Mouse (Mus musculus) cerebellum, postnatal 36 days (tissue): Measurements from ENCODE around the gene Sim2.

Experiments used
- DNase-seq, 2 experiments: peaks; one replicate each; pipeline ENCODE4 v3.0.0; 2021 to 2022; ENCODE audit warnings: mixed read lengths in 2 of 2

Gene Sim2

DNA sequence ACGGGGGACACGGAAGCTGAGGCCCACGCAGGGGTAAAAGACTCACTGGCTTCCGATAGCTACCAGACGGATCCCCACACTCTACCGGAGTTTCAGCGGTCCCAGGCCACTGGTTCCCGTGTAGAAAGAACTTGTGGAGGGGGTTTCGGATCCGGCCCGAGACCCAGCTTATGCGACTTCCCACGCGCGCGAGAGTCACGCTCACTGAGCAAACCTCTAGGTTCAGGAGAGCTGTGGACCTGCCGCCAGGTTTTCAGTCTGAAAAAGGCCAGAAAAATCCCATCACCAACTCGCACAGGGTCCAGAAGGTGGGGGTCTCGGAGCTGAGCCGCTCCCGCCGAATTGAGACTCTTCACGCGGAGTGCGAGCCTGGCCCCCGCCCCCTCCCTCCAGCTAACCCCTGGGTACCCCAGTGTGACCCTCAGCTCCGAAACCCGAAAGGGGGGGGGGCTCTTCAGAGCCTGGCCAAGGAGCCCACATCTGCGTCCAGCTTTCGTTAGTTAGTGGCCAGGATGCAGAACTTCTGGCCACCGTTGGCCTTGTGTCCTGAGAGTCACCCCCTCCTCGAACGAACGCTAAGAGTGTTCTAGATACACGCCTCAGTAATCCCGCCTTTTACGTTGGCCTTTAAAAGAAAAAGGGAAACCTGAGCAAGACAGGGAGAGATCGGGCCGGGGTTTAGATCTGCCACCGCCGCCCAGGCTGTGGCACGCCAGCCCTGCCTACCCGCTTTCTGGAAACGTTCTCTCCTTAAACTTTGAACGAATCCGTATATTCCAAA, 5.5 kb upstream of the Sim2 start:
- no peak for DNase-seq

- DNase-seq = no peak
Measured at GRCm38 (mm10) chr16:94079856-94080555, 4.7 kb upstream of the Sim2 start.

DNA sequence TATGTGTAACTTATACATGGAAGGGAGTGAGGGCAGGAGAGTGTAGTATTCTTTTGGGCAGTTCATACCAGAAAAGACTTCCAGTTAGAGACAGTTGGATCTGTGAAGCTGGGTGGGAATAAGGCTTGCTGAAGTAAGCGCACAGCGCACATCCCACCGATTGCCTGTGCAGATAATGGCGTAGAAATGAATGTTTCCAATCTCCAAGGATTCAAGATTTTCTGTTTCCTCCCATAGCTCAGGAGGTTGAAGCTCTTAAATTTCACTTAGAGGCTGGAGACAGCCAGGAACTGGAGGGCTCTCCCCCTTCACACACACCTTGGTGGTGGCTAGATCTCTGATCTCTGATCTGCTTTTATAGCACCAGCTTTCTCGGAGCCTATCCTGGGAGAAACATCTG, 3.1 kb upstream of the Sim2 start:
- DNase-seq = no peak

- DNase-seq = no peak
Measured at GRCm38 (mm10) chr16:94081996-94082708, 2.6 kb upstream of the Sim2 start.

DNA sequence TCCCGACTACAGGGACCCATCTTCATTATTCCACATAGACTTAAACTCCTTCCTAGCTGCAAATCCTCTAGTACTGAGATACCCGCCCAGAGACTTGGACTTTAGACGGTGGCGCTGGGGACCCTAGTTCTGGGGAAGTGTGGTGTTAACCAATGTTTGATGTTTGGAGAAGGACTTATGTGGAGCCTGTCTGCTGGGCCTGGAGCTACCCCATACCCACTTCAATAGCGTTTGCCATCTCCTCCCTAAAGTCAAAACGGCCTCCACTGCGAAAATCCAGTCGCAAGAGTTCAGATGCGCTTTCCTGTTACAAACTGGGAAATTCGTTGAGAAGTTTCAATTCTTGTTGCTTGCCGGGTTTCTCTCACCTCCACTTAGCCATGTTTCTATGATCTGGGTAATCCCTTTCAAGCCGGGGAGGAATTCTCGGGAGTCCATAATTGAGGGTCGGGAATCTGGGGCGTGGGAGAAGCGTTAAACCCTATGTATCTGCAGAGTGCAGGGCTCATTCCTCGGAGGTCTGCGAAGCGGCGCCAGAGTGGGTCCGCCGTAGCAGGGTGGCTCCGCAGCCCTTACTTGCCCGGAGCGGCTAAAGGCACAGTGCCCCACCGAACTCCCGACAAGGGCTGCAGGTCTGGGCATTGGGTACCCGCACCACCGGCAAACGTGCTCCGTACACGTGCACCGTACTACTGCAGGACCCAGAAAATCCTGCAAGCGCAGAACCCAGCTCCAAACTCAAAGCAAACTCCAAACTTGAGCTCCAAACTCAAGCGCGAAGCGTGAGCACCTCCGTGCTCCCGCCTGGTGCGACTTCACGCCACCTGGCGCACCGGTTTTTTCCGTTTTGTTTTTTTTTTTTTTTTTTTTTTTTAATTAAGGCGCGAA, 1.5 kb upstream of the Sim2 start:
- DNase-seq = no peak

- no peak for DNase-seq
Measured at GRCm38 (mm10) chr16:94083848-94084525, 744 bp upstream of the Sim2 start.

DNA sequence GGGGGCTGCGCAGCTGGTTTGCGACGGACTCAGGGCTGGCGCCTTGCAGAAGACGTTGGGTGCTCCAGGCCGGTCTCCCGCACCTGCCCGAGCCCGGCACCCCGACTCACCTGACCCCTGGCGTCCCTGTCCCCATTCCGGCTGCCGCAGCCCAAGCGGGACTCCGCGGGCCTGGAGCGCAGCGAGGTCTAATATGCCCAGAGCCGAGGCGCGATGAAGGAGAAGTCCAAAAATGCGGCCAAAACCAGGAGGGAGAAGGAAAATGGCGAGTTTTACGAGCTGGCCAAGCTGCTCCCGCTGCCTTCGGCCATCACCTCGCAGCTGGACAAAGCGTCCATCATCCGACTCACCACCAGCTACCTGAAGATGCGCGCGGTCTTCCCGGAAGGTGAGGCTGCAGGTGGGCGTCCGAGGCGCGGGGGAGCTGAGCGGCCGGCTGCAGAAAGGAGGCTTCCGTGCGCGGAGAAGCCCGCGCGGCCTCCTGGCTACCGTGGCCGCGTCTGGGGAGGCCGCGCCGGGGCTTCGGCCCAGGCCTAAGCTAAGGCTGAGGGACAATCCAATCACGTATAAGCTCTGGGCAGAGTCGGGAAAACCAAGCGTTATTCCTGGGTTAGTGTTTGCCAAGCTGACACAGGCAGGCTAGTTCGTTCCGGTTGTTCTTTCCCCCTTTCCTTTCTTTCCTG, 1.0 kb downstream of the Sim2 start:
- DNase-seq = no peak

- no peak for DNase-seq
Measured at GRCm38 (mm10) chr16:94086701-94087569, 2.2 kb downstream of the Sim2 start.

GRCm38 (mm10) chr16:94087570-94088225, 3.0 kb downstream of the Sim2 start:
- no peak for DNase-seq

DNA sequence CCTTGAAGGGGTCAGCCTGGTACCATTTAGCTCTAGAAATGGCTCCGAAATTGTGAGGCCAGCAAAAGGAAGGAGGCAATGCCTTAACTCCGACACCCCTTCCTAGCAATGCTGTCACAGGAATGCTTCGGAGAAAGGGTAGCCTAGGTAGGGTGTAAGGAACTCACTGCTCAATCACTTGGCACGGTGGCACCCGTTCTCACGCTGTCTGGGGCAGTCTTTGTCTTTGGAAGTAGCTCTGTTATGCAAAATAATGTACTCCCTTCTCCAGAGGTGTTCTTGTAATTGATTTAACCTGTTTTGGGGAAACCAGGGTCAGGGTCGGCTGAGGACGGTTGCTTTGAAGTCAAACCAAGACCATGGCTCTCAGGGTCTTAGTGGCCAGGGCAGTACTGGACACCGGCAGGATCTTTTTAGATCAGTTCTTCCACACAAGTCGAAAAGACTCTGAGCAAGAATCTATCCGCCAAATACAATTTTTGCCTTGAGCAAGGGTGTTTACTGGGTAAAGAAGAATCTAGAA, 3.6 kb downstream of the Sim2 start:
- DNase-seq = no peak

- DNase-seq = no peak
Measured at GRCm38 (mm10) chr16:94088819-94089692, 4.3 kb downstream of the Sim2 start.

DNA sequence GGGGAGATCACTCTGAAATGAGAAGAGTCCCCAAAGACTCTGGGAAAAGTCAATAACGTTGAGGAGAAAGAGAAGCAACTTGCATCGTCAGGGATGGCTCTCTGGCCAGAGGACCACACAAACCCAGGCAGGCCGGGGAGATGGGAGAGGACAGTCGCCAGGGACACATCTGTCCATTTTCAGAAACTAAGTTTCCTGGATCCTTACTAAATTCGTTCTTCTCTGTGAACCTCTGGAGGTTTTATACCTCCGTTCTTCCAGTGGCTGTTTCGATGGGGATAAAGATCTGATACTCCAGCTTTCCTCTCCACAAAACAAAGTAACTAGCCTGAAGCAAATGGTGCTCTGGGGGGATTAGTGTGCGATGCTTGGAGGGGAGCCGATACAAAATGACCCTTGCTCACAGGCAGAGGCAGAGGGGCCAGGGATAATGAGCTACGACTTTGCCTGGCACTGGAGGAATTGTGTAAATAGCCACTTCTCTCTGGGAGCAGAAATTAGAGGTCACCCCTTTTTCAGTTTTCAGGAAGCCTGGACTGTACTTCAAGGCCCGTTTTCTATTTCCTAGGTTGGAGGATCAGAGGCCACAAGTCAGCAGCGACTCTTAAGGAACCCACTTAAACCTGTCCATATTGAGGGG, 7.9 kb downstream of the Sim2 start:
- no peak for DNase-seq

DNA sequence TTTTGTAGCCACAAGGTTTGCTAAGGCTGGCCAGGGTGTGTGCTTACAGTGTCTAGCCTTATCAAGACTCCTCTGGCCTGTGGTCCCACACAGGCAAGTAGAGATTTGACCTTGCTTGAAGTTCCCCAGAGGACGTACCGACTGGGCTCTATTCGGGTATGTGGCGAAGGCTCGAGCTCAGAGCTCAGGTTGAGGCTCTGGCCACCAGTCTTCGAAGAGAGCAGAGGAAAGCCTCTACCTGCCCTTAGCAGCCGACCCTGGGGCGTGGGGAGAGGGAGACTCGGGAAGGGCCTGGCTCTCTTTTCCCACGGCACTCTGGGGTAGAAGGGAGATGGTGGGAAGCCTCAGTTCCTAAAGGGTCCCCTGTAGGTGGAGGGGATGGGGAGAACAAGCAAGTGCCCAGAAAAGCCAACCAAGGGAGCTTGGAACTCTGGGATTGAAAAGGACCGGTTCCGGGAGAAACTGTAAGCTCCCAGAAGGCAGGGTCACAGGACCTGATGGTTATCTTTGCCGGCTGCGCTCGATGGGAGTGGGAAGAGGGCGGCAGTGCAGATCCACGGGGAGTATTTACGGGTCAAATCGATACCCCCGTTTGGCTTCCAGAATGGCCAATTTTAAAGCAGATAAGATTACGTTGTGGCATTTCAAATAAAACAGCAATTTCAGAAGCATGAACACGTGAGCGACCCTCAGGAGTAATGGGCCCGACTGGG, 8.6 kb downstream of the Sim2 start:
- no peak for DNase-seq

DNA sequence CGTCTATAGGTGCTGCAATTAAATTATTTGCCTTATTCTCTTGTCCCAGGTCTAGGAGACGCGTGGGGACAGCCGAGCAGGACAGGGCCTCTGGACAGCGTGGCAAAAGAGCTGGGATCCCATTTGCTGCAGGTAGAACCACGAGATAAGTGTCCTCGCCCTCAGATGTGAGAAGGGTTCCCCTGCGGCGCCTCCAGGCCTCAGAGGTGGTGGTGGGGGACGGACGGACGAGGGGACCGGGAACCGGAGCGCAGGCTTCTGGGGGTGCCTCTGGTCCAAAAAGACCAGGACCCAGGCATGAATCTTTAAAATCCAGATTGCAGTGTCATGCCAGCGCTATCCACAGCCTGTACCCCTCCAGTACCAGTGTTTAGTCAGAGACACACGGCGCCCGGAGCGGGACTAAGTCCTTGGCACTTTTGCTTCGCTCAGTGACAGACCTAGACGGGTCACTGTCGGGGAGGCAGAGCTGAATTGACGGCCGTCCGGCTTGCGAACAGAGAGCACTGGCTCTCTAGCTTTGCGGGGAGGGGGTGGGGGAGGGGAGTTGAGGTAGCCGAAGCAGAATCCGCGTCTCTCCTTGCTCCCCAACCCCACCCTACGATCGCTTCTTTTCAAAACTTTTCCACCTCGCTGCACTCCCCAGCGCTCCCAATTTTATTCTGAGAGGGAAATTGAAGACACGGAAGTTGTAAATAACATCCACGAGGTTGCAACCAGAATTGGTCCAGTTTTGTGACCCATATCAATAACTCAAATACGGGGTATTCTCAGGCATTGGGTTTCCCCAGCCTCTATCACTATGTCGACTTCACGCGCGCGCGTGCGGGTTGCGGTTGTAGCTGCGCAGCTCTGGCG, 9.7 kb downstream of the Sim2 start:
- no peak for DNase-seq

- peak in 1 of 2 experiments; percentile 22 for DNase-seq
Measured at GRCm38 (mm10) chr16:94095109-94095822, 10.5 kb downstream of the Sim2 start.

DNA sequence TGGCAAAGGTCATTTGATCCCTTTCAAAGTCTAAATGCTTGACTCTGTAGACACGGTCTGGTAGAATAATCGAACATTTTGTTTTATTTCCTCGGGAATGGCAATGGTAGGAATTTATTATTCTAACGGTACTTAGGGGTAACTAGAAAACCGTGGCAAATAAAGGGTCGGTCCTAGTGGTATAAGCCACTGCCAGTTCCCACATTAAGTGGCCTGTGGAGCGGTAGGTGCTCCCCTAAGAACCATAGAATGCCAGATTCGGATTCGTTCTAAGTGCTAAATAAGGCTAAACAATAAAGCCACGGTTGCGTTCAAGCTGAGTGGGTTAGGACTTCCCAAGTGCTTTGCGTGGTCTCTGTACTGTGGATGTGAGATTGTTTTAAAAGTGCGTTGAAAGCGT, 11.7 kb downstream of the Sim2 start:
- DNase-seq = no peak
